Mouse (Mus musculus): ENCODE results near the gene Itgb1bp1. TPM values are rescaled to one million over a fixed set of nuclear protein-coding genes. Genes with fewer than 3 reads are reported as not detected.

The Itgb1bp1 gene
- polyA plus RNA-seq, 1 experiment, result 21.5 TPM

- no peak for TF ChIP-seq CTCF (IDR thresholded peaks at IDR 0.05; ENCODE audit: borderline replicate concordance, extremely low read depth, insufficient read depth, insufficient read length)
- TF ChIP-seq POLR2A (IDR thresholded peaks at IDR 0.05; ENCODE audit: borderline replicate concordance, extremely low read depth, insufficient read depth, insufficient read length, poor library complexity, severe bottlenecking), result no peak
- DNase-seq (ENCODE audit: low read depth), result no peak
Observed at GRCm38 (mm10) chr12:21212876-21213275, 73.2 kb downstream of the Itgb1bp1 start.

GRCm38 (mm10) chr12:21209273-21209672 is 76.8 kb downstream of the Itgb1bp1 start:
- TF ChIP-seq CTCF (IDR thresholded peaks at IDR 0.05; ENCODE audit: borderline replicate concordance, extremely low read depth, insufficient read depth, insufficient read length) (no peak), POLR2A (IDR thresholded peaks at IDR 0.05; ENCODE audit: borderline replicate concordance, extremely low read depth, insufficient read depth, insufficient read length, poor library complexity, severe bottlenecking) (no peak)
- no peak for DNase-seq (ENCODE audit: low read depth)

- TF ChIP-seq POLR2A (IDR thresholded peaks at IDR 0.05; ENCODE audit: borderline replicate concordance, extremely low read depth, insufficient read depth, insufficient read length, poor library complexity, severe bottlenecking), result no peak
- no peak for TF ChIP-seq CTCF (IDR thresholded peaks at IDR 0.05; ENCODE audit: borderline replicate concordance, extremely low read depth, insufficient read depth, insufficient read length)
Observed at GRCm38 (mm10) chr12:21208172-21208795, 77.8 kb downstream of the Itgb1bp1 start.

GRCm38 (mm10) chr12:21207422-21207821 is 78.7 kb downstream of the Itgb1bp1 start:
- TF ChIP-seq POLR2A (IDR thresholded peaks at IDR 0.05; ENCODE audit: borderline replicate concordance, extremely low read depth, insufficient read depth, insufficient read length, poor library complexity, severe bottlenecking) (no peak), CTCF (IDR thresholded peaks at IDR 0.05; ENCODE audit: borderline replicate concordance, extremely low read depth, insufficient read depth, insufficient read length) (no peak)
- no peak for DNase-seq (ENCODE audit: low read depth)

More at GRCm38 (mm10) chr12:21208172-21208795, 77.8 kb downstream of the Itgb1bp1 start:
- DNase-seq (ENCODE audit: low read depth), result no peak

- no peak for DNase-seq (ENCODE audit: low read depth)
- TF ChIP-seq POLR2A (IDR thresholded peaks at IDR 0.05; ENCODE audit: borderline replicate concordance, extremely low read depth, insufficient read depth, insufficient read length, poor library complexity, severe bottlenecking) (no peak), CTCF (IDR thresholded peaks at IDR 0.05; ENCODE audit: borderline replicate concordance, extremely low read depth, insufficient read depth, insufficient read length) (no peak)
Observed at GRCm38 (mm10) chr12:21205799-21206198, 80.3 kb downstream of the Itgb1bp1 start.

- peak; percentile 78 for DNase-seq (ENCODE audit: low read depth)
- TF ChIP-seq CTCF (IDR thresholded peaks at IDR 0.05; ENCODE audit: borderline replicate concordance, extremely low read depth, insufficient read depth, insufficient read length) (no peak), POLR2A (IDR thresholded peaks at IDR 0.05; ENCODE audit: borderline replicate concordance, extremely low read depth, insufficient read depth, insufficient read length, poor library complexity, severe bottlenecking) (no peak)
Observed at GRCm38 (mm10) chr12:21204701-21205312, 81.3 kb downstream of the Itgb1bp1 start.

GRCm38 (mm10) chr12:21201485-21202269 is 84.4 kb downstream of the Itgb1bp1 start:
- DNase-seq (ENCODE audit: low read depth), result no peak
- TF ChIP-seq CTCF (IDR thresholded peaks at IDR 0.05; ENCODE audit: borderline replicate concordance, extremely low read depth, insufficient read depth, insufficient read length), result no peak
- TF ChIP-seq POLR2A (IDR thresholded peaks at IDR 0.05; ENCODE audit: borderline replicate concordance, extremely low read depth, insufficient read depth, insufficient read length, poor library complexity, severe bottlenecking), result no peak

GRCm38 (mm10) chr12:21200613-21201012 is 85.5 kb downstream of the Itgb1bp1 start:
- no peak for TF ChIP-seq POLR2A (IDR thresholded peaks at IDR 0.05; ENCODE audit: borderline replicate concordance, extremely low read depth, insufficient read depth, insufficient read length, poor library complexity, severe bottlenecking)
- no peak for TF ChIP-seq CTCF (IDR thresholded peaks at IDR 0.05; ENCODE audit: borderline replicate concordance, extremely low read depth, insufficient read depth, insufficient read length)
- DNase-seq (ENCODE audit: low read depth), result no peak

- TF ChIP-seq POLR2A (IDR thresholded peaks at IDR 0.05; ENCODE audit: borderline replicate concordance, extremely low read depth, insufficient read depth, insufficient read length, poor library complexity, severe bottlenecking), result no peak
- TF ChIP-seq CTCF (IDR thresholded peaks at IDR 0.05; ENCODE audit: borderline replicate concordance, extremely low read depth, insufficient read depth, insufficient read length), result no peak
- no peak for DNase-seq (ENCODE audit: low read depth)
Observed at GRCm38 (mm10) chr12:21196420-21196819, 89.7 kb downstream of the Itgb1bp1 start.

GRCm38 (mm10) chr12:21195497-21195896 is 90.6 kb downstream of the Itgb1bp1 start:
- no peak for DNase-seq (ENCODE audit: low read depth)
- TF ChIP-seq CTCF (IDR thresholded peaks at IDR 0.05; ENCODE audit: borderline replicate concordance, extremely low read depth, insufficient read depth, insufficient read length) (no peak), POLR2A (IDR thresholded peaks at IDR 0.05; ENCODE audit: borderline replicate concordance, extremely low read depth, insufficient read depth, insufficient read length, poor library complexity, severe bottlenecking) (no peak)

- TF ChIP-seq CTCF (IDR thresholded peaks at IDR 0.05; ENCODE audit: borderline replicate concordance, extremely low read depth, insufficient read depth, insufficient read length), result no peak
- no peak for TF ChIP-seq POLR2A (IDR thresholded peaks at IDR 0.05; ENCODE audit: borderline replicate concordance, extremely low read depth, insufficient read depth, insufficient read length, poor library complexity, severe bottlenecking)
- no peak for DNase-seq (ENCODE audit: low read depth)
Observed at GRCm38 (mm10) chr12:21191546-21191945, 94.5 kb downstream of the Itgb1bp1 start.

Other genes starting within 250 kb of the Itgb1bp1 start
- 78.3 and 80.1 TPM in 2 replicates for gene Cpsf3, start 893 bp downstream of the Itgb1bp1 start, polyA plus RNA-seq (2012; rRNA removed)
- gene Iah1, start 30.1 kb upstream of the Itgb1bp1 start, polyA plus RNA-seq (2012; rRNA removed), result 33.7 and 53.1 TPM in 2 replicates
- gene Adam17, start 87.3 kb upstream of the Itgb1bp1 start, polyA plus RNA-seq (2012; rRNA removed), result 18.3 and 22.2 TPM in 2 replicates
- 440 and 488 TPM in 2 replicates for gene Ywhaq, start 131.4 kb upstream of the Itgb1bp1 start, polyA plus RNA-seq (2012; rRNA removed)

All from brain, embryonic 14.5 days (tissue).